Mouse (Mus musculus) E14TG2a.4 (cell line): ENCODE measurements around the gene Btnl10.

Experiments
- CTCF ChIP-seq: conservative IDR thresholded peaks from 2 replicates; pipeline ENCODE4 v1.5.1; 2014; ENCODE audit warnings: low read length
- NANOG ChIP-seq: IDR thresholded peaks from 2 replicates; pipeline ENCODE4 v1.6.1; 2014; ENCODE audit warnings: borderline replicate concordance, low read length, mixed read lengths
- POU5F1 ChIP-seq: IDR thresholded peaks from 2 replicates; pipeline ENCODE4 v1.6.1; 2014; ENCODE audit warnings: low read length, borderline replicate concordance

- no peak for TF ChIP-seq CTCF
- TF ChIP-seq POU5F1: no peak
- no peak for TF ChIP-seq NANOG
Observed at GRCm38 (mm10) chr11:58964216-58964615, 46.5 kb downstream of the Btnl10 start.
